Mouse (Mus musculus) limb, embryonic 14.5 days (tissue): ENCODE data around the gene Dhrs1. TPM values are rescaled to one million over a fixed set of nuclear protein-coding genes. Genes with fewer than 3 reads are reported as not detected.

Experiments
- ATAC-seq: fragments of 200-750 bp; cut with Nextera tagmentation; 2 replicates; pipeline ENCODE4 v1.8.0; 2017; ENCODE audit warnings: low read depth, moderate number of reproducible peaks, moderate TSS enrichment; ENCODE audit not compliant: low FRiP score
- DNase-seq: peaks from one replicate; pipeline ENCODE4 v3.0.0-alpha.2; 2015; ENCODE audit warnings: low spot score
- H3K27ac ChIP-seq: fragments of 300-500 bp; sonication (generic); replicated peaks from 2 replicates; pipeline ENCODE4 v1.5.1; 2014; ENCODE audit warnings: low read depth, mild to moderate bottlenecking, low read length, moderate library complexity, mixed read lengths
- H3K27me3 ChIP-seq: fragments of 300-500 bp; sonication (generic); 2 replicates; pipeline ENCODE4 v1.6.1; 2014; ENCODE audit warnings: low read length, mixed read lengths; ENCODE audit not compliant: control insufficient read depth, insufficient read depth
- H3K36me3 ChIP-seq: fragments of 300-500 bp; sonication (generic); 2 replicates; pipeline ENCODE4 v1.6.1; 2014; ENCODE audit warnings: mild to moderate bottlenecking, low read length, moderate library complexity, mixed read lengths; ENCODE audit not compliant: control insufficient read depth, insufficient read depth
- H3K4me1 ChIP-seq: fragments of 300-500 bp; sonication (generic); 2 replicates; pipeline ENCODE4 v1.6.1; 2014; ENCODE audit warnings: antibody characterized with exemption, low read length, mixed read lengths; ENCODE audit not compliant: control insufficient read depth, insufficient read depth
- H3K4me2 ChIP-seq: fragments of 300-500 bp; sonication (generic); replicated peaks from 2 replicates; pipeline ENCODE4 v1.6.1; 2014; ENCODE audit warnings: low read depth, mild to moderate bottlenecking, low read length, moderate library complexity; ENCODE audit not compliant: severe bottlenecking
- H3K4me3 ChIP-seq: fragments of 300-500 bp; sonication (generic); replicated peaks from 2 replicates; pipeline ENCODE4 v1.5.1; 2014; ENCODE audit warnings: low read length
- H3K9ac ChIP-seq: fragments of 300-500 bp; sonication (generic); 2 replicates; pipeline ENCODE4 v1.6.1; 2014; ENCODE audit warnings: mild to moderate bottlenecking, low read depth, low read length, moderate library complexity; ENCODE audit not compliant: severe bottlenecking
- H3K9me3 ChIP-seq: fragments of 300-500 bp; sonication (generic); 2 replicates; pipeline ENCODE4 v1.6.1; 2016; ENCODE audit warnings: low read length; ENCODE audit not compliant: control insufficient read depth
- POLR2A ChIP-seq: fragments of 200-500 bp; IDR thresholded peaks from 2 replicates; pipeline ENCODE4 v1.8.0; 2012; ENCODE audit warnings: inconsistent platforms, mild to moderate bottlenecking, moderate library complexity, borderline replicate concordance; ENCODE audit not compliant: insufficient read depth, insufficient read length; ENCODE audit errors: extremely low read depth
- WGBS: fragments of 180-500 bp; shearing (Covaris S2); extraction: QIAGEN DNeasy Blood & Tissue Kit; methylation state at CpG from one replicate; pipeline ENCODE4 v1.1.7; 2014; 5-methylcytosine and 5-hydroxymethylcytosine counted together
- polyA plus RNA-seq, 2 experiments: library from polyadenylated mRNA; depleted of rRNA in 1 of 2; stranded (reverse) in 1 of 2; unstranded in 1 of 2; fragments of >200 nt; fragmentation: Nextera tagmentation in 1 of 2; extraction: Ambion mirVana in 1 of 2; gene quantifications; 2 replicates each; pipeline versions ENCODE4 v1.2.1 to v1.2.3; 2012 to 2014

Dhrs1 gene
- polyA plus RNA-seq, 2 experiments = 82.0 to 88.3 TPM

- TF ChIP-seq POLR2A = no peak
- H3K4me2 ChIP-seq = no peak overlapping the region
- no peak for ATAC-seq
- no peak overlapping the region for H3K9ac ChIP-seq
- no peak for DNase-seq
- H3K4me1 ChIP-seq = no peaks in the 10 kb centered on the region
- no peaks in the 10 kb centered on the region for H3K9me3 ChIP-seq
- H3K27ac ChIP-seq = no peak overlapping the region
- no peak overlapping the region for H3K4me3 ChIP-seq
- no peaks in the 10 kb centered on the region for H3K27me3 ChIP-seq
- peaks cover 28% of the 10 kb centered on the region for H3K36me3 ChIP-seq
- WGBS = 81% methylated on average over 4 of the region's 4 CpGs
Observed at GRCm38 (mm10) chr14:55735758-55736157, 9.7 kb downstream of the Dhrs1 start.

- Histone ChIP-seq H3K36me3 (peaks cover 24% of the 10 kb centered on the region), H3K27ac (no peak overlapping the region), H3K9ac (no peak overlapping the region), H3K4me1 (no peaks in the 10 kb centered on the region), H3K4me2 (no peak overlapping the region), H3K9me3 (no peaks in the 10 kb centered on the region), H3K27me3 (no peaks in the 10 kb centered on the region), H3K4me3 (no peak overlapping the region)
- TF ChIP-seq POLR2A = no peak
- no peak for ATAC-seq
- no peak for DNase-seq
- 61% methylated on average over 3 of the region's 3 CpGs for WGBS
Observed at GRCm38 (mm10) chr14:55735334-55735733, 10.2 kb downstream of the Dhrs1 start.

GRCm38 (mm10) chr14:55734869-55735268 is 10.6 kb downstream of the Dhrs1 start:
- no peaks in the 10 kb centered on the region for H3K9me3 ChIP-seq
- no peaks in the 10 kb centered on the region for H3K27me3 ChIP-seq
- H3K4me2 ChIP-seq = no peak overlapping the region
- DNase-seq (no peak), ATAC-seq (no peak)
- WGBS = 72% methylated on average over 7 of the region's 7 CpGs
- no peak for TF ChIP-seq POLR2A
- peaks cover 19% of the 10 kb centered on the region for H3K36me3 ChIP-seq
- H3K9ac ChIP-seq = no peak overlapping the region
- H3K4me3 ChIP-seq = no peak overlapping the region
- no peaks in the 10 kb centered on the region for H3K4me1 ChIP-seq
- H3K27ac ChIP-seq = no peak overlapping the region

- Histone ChIP-seq H3K4me3 (no peak overlapping the region), H3K27ac (no peak overlapping the region), H3K4me1 (no peaks in the 10 kb centered on the region), H3K36me3 (peaks cover 12% of the 10 kb centered on the region; the same call in 1 of the 2 replicates), H3K27me3 (no peaks in the 10 kb centered on the region), H3K9me3 (no peaks in the 10 kb centered on the region), H3K9ac (no peak overlapping the region), H3K4me2 (no peak overlapping the region)
- TF ChIP-seq POLR2A = no peak
- ATAC-seq (no peak), DNase-seq (no peak)
- 76% methylated on average over 10 of the region's 10 CpGs for WGBS
Observed at GRCm38 (mm10) chr14:55733889-55734288, 11.6 kb downstream of the Dhrs1 start.

- DNase-seq (no peak), ATAC-seq (no peak)
- H3K9ac ChIP-seq = no peak overlapping the region
- WGBS = 77% methylated on average over 7 of the region's 7 CpGs
- no peaks in the 10 kb centered on the region for H3K27me3 ChIP-seq
- no peak overlapping the region for H3K27ac ChIP-seq
- no peaks in the 10 kb centered on the region for H3K4me1 ChIP-seq
- H3K4me2 ChIP-seq = no peak overlapping the region
- no peaks in the 10 kb centered on the region for H3K9me3 ChIP-seq
- H3K36me3 ChIP-seq = no peaks in the 10 kb centered on the region
- no peak for TF ChIP-seq POLR2A
- H3K4me3 ChIP-seq = no peak overlapping the region
Observed at GRCm38 (mm10) chr14:55730531-55731032, 14.9 kb downstream of the Dhrs1 start.

GRCm38 (mm10) chr14:55730116-55730515 is 15.4 kb downstream of the Dhrs1 start:
- Histone ChIP-seq H3K36me3 (no peaks in the 10 kb centered on the region), H3K4me1 (no peaks in the 10 kb centered on the region), H3K9ac (no peak overlapping the region), H3K4me2 (no peak overlapping the region), H3K27ac (no peak overlapping the region), H3K9me3 (no peaks in the 10 kb centered on the region), H3K4me3 (no peak overlapping the region), H3K27me3 (no peaks in the 10 kb centered on the region)
- ATAC-seq (no peak), DNase-seq (no peak)
- TF ChIP-seq POLR2A = no peak
- WGBS = 79% methylated on average over 7 of the region's 7 CpGs
